Mouse (Mus musculus): ENCODE data around the gene Ntrk3.

Ntrk3 gene

GRCm38 (mm10) chr7:78221668-78222067, 516.1 kb downstream of the Ntrk3 start:
- no peak for DNase-seq (ENCODE audit: low spot score in 2 of 2)

GRCm38 (mm10) chr7:78220949-78221348, 516.9 kb downstream of the Ntrk3 start:
- no peak for DNase-seq (ENCODE audit: low spot score in 2 of 2)

- no peak for DNase-seq (ENCODE audit: low spot score in 2 of 2)
Observed at GRCm38 (mm10) chr7:78190931-78191653, 546.7 kb downstream of the Ntrk3 start.

- no peak for DNase-seq (ENCODE audit: low spot score in 2 of 2)
Observed at GRCm38 (mm10) chr7:78185578-78185977, 552.2 kb downstream of the Ntrk3 start.

GRCm38 (mm10) chr7:78183396-78183795, 554.4 kb downstream of the Ntrk3 start:
- no peak for DNase-seq (ENCODE audit: low spot score in 2 of 2)

- no peak for DNase-seq (ENCODE audit: low spot score in 2 of 2)
Observed at GRCm38 (mm10) chr7:78179996-78180665, 557.7 kb downstream of the Ntrk3 start.

- DNase-seq (ENCODE audit: low spot score in 2 of 2): no peak
Observed at GRCm38 (mm10) chr7:78172267-78172955, 565.4 kb downstream of the Ntrk3 start.

- DNase-seq (ENCODE audit: low spot score in 2 of 2): no peak
Observed at GRCm38 (mm10) chr7:78165466-78165865, 572.3 kb downstream of the Ntrk3 start.

- DNase-seq (ENCODE audit: low spot score in 2 of 2): no peak
Observed at GRCm38 (mm10) chr7:78157946-78158345, 579.9 kb downstream of the Ntrk3 start.

- DNase-seq (ENCODE audit: low spot score in 2 of 2): no peak
Observed at GRCm38 (mm10) chr7:78145251-78145650, 592.6 kb downstream of the Ntrk3 start.

GRCm38 (mm10) chr7:78144849-78145248, 593.0 kb downstream of the Ntrk3 start:
- no peak for DNase-seq (ENCODE audit: low spot score in 2 of 2)

GRCm38 (mm10) chr7:78129966-78130365, 607.8 kb downstream of the Ntrk3 start:
- no peak for DNase-seq (ENCODE audit: low spot score in 2 of 2)
